Mouse (Mus musculus) spleen, adult 2 months (tissue): ENCODE results near the gene Grik4. TPM values are rescaled to one million over a fixed set of nuclear protein-coding genes. Genes with fewer than 3 reads are reported as not detected.

Source experiments
- DNase-seq, 2 experiments: peaks; one replicate each; pipeline versions ENCODE4 v3.0.0 to v3.0.0-alpha.2; 2012 to 2021; ENCODE audit warnings: low spot score in 2 of 2, low read depth in 1 of 2
- H3K27ac ChIP-seq: fragments of 200-500 bp; 2 replicates; pipeline ENCODE4 v1.5.1; 2012; ENCODE audit warnings: low read length, inconsistent platforms; ENCODE audit not compliant: insufficient read depth
- H3K27me3 ChIP-seq: fragments of 200-500 bp; 2 replicates; pipeline ENCODE4 v1.6.1; 2012; ENCODE audit warnings: mild to moderate bottlenecking, moderate library complexity, low read length, inconsistent platforms; ENCODE audit not compliant: control insufficient read depth, insufficient read depth
- H3K36me3 ChIP-seq: fragments of 200-500 bp; 2 replicates; pipeline ENCODE4 v1.6.1; 2012; ENCODE audit warnings: mild to moderate bottlenecking, low read length, inconsistent platforms; ENCODE audit not compliant: control insufficient read depth, insufficient read depth
- H3K4me1 ChIP-seq: fragments of 200-500 bp; 2 replicates; pipeline ENCODE4 v1.6.1; 2011; ENCODE audit warnings: inconsistent platforms; ENCODE audit not compliant: control insufficient read depth, insufficient read depth, insufficient read length
- H3K4me3 ChIP-seq: fragments of 200-500 bp; 2 replicates; pipeline ENCODE4 v1.5.1; 2011; ENCODE audit warnings: mild to moderate bottlenecking, inconsistent platforms; ENCODE audit not compliant: insufficient read depth, insufficient read length; ENCODE audit errors: extremely low read depth
- CTCF ChIP-seq: fragments of 200-500 bp; IDR thresholded peaks from 2 replicates; pipeline ENCODE4 v1.5.1; 2011; ENCODE audit warnings: mild to moderate bottlenecking, inconsistent platforms; ENCODE audit not compliant: insufficient read depth, insufficient read length, insufficient replicate concordance; ENCODE audit errors: extremely low read depth
- POLR2A ChIP-seq: fragments of 200-500 bp; IDR thresholded peaks from 2 replicates; pipeline ENCODE4 v1.6.1; 2011; ENCODE audit warnings: low read depth, low read length, inconsistent platforms
- WGBS: fragments of 180-500 bp; shearing (Covaris S2); methylation state at CpG from one replicate; pipeline ENCODE4 v1.1.7; 2018; 5-methylcytosine and 5-hydroxymethylcytosine counted together
- polyA plus RNA-seq: library from polyadenylated mRNA; depleted of rRNA; stranded (reverse); fragments of >200 nt; gene quantifications from 2 replicates; pipeline ENCODE4 v1.2.3, GENCODE M21; 2012

Gene Grik4
- polyA plus RNA-seq, 1 experiment = 0.19 TPM

DNA sequence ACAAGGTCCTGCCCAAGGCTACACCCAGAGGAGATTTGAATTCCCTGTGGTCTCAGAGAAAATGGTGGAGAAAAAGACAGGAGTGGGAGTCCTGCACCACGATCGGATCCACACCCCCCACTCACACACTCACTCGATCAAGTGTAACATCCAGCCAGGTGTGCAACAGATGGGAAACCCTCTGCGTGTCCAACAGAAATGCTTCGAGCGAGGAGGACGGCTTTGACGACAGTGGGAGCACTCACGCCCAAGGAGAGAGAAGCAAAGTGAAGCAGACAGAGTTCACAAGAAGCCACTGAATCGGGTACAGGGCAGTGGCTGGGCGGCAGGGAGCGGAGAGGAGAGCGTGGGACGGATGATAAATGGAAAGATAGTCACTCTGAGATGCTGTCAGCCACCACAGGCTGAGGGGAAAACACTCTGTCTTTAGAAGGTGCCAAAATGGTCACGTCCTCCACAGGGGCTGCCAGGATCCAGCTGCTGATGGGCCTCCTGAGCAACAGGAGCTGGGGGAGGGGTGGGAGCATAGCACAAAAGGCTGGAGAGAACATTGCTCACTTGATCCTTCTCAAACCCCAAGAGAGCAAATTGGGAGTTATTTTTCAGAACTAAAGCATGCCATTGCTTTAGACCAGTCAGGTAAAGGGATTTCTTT, 58.1 kb downstream of the Grik4 start:
- no peak overlapping the region for H3K27ac ChIP-seq
- no peaks in the 10 kb centered on the region for H3K27me3 ChIP-seq
- no peaks in the 10 kb centered on the region for H3K4me1 ChIP-seq
- no peak overlapping the region for H3K4me3 ChIP-seq
- no peak for DNase-seq
- TF ChIP-seq POLR2A = no peak
- no peak for TF ChIP-seq CTCF
- no peaks in the 10 kb centered on the region for H3K36me3 ChIP-seq
- 67% methylated on average over 15 of the region's 15 CpGs for WGBS

GRCm38 (mm10) chr9:42885566-42885965, 58.7 kb downstream of the Grik4 start:
- 51% methylated on average over 8 of the region's 8 CpGs for WGBS
- H3K27ac ChIP-seq = no peak overlapping the region
- H3K4me3 ChIP-seq = no peak overlapping the region
- no peaks in the 10 kb centered on the region for H3K27me3 ChIP-seq
- no peaks in the 10 kb centered on the region for H3K36me3 ChIP-seq
- TF ChIP-seq POLR2A (no peak), CTCF (no peak)
- DNase-seq = no peak
- no peaks in the 10 kb centered on the region for H3K4me1 ChIP-seq

GRCm38 (mm10) chr9:42885123-42885522, 59.2 kb downstream of the Grik4 start:
- Histone ChIP-seq H3K4me1 (no peaks in the 10 kb centered on the region), H3K27ac (no peak overlapping the region), H3K4me3 (no peak overlapping the region), H3K36me3 (no peaks in the 10 kb centered on the region), H3K27me3 (no peaks in the 10 kb centered on the region)
- no peak for DNase-seq
- no peak for TF ChIP-seq POLR2A
- 69% methylated on average over 11 of the region's 11 CpGs for WGBS

DNA sequence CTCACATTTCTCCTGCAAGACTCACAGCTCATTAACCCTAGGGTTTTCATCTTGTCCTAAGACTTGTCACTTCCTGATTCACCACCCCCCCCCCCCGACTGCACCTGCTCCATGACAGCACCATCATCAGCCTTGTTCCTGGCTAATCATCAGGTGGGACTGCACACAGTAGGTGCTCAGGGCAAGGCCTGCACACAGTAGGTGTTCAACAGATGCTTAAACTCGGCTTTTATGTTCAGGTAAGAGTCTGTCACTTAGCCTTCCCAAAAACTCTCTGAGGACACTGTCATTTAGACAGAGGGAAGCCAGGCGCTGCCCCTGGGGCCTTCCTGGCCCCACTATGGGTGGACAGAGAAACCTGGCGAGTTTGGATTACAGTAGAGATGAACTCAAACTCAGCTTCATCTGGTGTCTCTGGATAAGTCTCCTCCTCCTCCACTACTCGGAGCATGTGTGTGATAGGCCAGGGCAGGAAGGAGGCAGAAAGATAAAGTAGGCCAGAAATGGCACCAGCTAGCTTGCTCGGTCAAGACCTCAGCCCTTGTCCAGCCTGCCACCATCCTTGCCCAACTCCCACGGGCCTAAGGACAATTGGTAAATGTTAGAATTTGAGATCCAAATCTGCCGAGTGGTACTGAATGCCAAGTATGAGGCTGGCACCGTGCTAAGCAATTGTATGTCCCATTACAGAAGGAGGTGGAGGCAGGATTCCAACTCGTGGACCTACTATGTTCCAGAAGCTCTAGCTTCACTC, 61.1 kb downstream of the Grik4 start:
- no peak for TF ChIP-seq POLR2A
- TF ChIP-seq CTCF = no peak
- Histone ChIP-seq H3K36me3 (no peaks in the 10 kb centered on the region), H3K4me3 (no peak overlapping the region), H3K27ac (no peak overlapping the region), H3K4me1 (no peaks in the 10 kb centered on the region), H3K27me3 (no peaks in the 10 kb centered on the region)
- no peak for DNase-seq
- WGBS = 79% methylated on average over 10 of the region's 10 CpGs

DNA sequence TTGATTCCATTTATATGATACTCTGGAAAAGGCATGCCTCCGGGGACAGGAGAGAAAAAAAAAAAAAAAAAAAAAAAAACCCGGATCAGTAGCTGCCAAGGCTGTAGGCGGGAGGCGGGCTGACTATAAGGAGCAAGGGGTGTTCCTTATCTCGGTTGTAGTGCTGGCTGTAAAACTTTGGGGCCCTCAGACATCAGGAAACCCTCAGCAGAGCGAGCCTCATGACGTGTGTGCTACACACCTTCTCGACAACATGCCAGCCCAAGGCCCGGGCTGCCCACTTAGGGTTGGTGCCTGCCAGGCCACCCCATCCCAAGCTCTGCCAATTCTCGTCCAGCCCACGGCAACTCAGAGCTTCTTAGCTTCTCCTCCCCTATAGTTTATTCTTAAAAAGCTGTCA, 62.0 kb downstream of the Grik4 start:
- Histone ChIP-seq H3K27ac (no peak overlapping the region), H3K4me3 (no peak overlapping the region), H3K27me3 (no peaks in the 10 kb centered on the region), H3K4me1 (no peaks in the 10 kb centered on the region), H3K36me3 (no peaks in the 10 kb centered on the region)
- no peak for DNase-seq
- no peak for TF ChIP-seq POLR2A
- TF ChIP-seq CTCF = no peak
- 47% methylated on average over 11 of the region's 11 CpGs for WGBS

GRCm38 (mm10) chr9:42881040-42881439, 63.3 kb downstream of the Grik4 start:
- no peak overlapping the region for H3K4me3 ChIP-seq
- 50% methylated on average over 8 of the region's 8 CpGs for WGBS
- H3K36me3 ChIP-seq = no peaks in the 10 kb centered on the region
- H3K27ac ChIP-seq = no peak overlapping the region
- no peaks in the 10 kb centered on the region for H3K4me1 ChIP-seq
- no peak for DNase-seq
- H3K27me3 ChIP-seq = no peaks in the 10 kb centered on the region
- TF ChIP-seq CTCF = no peak
- TF ChIP-seq POLR2A = no peak

GRCm38 (mm10) chr9:42878401-42878800, 65.9 kb downstream of the Grik4 start:
- Histone ChIP-seq H3K4me1 (no peaks in the 10 kb centered on the region), H3K4me3 (no peak overlapping the region), H3K36me3 (no peaks in the 10 kb centered on the region), H3K27me3 (no peaks in the 10 kb centered on the region), H3K27ac (no peak overlapping the region)
- TF ChIP-seq POLR2A (no peak), CTCF (no peak)
- WGBS = 52% methylated on average over 7 of the region's 7 CpGs
- DNase-seq = no peak
